Mouse (Mus musculus): Measurements from ENCODE around the gene Defb25. TPM values are rescaled to one million over a fixed set of nuclear protein-coding genes. Genes with fewer than 3 reads are reported as not detected.

Defb25 gene
- not detected in 4 replicates for total RNA-seq (2023)

DNA sequence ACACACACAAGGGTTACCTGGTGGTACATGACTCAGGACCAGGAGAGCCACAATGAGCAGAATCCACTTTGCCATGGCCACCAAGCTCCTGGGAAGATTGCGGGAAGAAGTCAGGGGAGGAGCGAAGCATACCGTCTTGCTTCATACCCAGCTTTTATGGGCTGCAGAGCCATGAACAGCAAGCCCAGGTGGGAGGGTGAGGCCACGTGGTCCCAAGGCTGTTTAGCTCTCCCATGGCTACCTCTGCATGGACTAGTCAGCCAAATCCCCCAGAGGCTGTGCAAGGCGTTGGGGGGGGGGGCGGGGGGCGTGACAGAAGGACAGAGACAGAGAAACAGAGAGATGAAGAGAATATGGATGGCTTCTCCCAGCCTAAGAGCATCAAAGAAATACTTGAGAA, at the start of gene Defb25:
Defb25 (minus strand) TSS at position 101 of the 400 bp plus-strand sequence.

DNA sequence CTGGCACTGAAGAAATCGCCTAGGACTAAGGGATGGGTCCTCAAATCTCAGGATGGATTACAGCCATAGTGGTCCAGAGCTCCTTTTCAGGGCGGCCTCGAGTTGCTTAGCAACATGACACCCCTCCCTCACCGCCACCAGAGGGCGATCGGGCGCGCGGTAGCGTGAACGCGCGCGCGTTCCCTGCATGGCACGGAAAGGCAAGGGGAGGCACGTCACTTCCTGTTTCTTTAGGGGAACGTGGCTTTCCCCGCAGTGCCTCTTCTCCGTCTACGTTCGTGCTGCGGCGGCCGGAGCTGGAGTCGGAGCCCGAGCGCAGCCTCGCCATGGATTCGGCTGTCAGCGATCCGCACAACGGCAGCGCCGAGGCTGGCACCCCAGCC, 46.4 kb upstream of the Defb25 start, which contains the start of gene H13:
H13 (plus strand) TSS at position 206 of the 383 bp plus-strand sequence.

DNA sequence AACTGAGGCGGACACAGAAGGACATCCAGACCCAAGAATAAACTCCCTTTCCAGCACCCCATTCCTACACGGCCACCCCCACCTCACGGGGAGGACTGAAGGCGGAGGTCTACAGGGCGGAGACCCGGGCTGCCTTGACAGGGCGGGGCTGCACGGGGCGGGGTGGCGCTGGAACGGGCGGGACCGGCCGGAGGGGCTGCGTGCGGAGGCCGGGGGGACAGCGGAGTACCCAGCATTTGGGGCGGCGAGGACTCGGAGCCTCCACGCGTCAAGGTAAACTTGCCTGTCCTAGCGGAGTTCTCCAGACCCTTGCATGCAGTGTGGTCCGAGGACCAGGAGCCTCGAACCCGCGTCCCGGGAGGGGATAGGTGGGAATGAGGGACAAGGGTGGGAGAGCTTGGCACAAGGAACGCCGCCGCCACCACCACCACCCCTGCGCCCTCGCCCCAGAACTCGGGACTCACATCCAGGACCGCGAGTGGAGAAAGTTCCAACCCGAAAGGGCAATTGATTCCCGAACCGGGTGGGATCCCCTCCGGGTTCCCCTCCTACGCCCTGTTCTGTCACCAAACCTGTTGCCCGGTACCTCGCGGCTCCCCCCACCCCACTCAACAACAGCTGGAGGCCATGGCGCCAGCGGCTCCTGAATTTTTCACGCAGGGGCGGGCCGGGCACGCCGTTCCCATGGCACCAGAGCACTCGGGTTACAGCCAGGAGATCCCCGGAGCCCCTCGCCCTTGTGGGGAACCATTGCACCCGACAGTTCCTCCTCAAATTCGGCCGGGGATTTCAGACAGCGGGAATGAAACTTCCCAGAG, 4.1 kb upstream of the Defb25 start, which contains the start of gene Rem1:
Rem1 (plus strand) TSS at position 178 of the 818 bp plus-strand sequence.

DNA sequence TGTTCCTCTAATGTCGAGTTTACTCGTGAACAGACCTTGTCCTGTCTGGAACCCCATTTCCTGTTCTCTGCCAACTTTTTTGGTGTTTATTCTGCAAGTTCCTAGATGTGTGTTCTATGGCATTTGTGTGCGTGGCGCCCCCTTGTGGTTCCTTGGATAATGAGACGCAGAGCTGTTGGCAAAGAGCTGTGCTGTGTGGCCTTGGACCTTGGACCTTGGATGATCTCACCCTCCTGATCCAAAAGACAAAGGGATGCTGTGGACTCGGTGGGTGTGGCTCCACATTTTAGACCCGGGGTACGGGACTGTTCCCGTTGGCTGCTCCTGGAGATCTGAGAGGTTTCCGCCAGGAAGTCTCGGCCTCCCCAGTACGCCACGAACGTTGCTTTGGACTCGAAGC, 18.8 kb downstream of the Defb25 start, which contains the start of gene Defb36:
Defb36 (plus strand) TSS at position 271 of the 400 bp plus-strand sequence.

DNA sequence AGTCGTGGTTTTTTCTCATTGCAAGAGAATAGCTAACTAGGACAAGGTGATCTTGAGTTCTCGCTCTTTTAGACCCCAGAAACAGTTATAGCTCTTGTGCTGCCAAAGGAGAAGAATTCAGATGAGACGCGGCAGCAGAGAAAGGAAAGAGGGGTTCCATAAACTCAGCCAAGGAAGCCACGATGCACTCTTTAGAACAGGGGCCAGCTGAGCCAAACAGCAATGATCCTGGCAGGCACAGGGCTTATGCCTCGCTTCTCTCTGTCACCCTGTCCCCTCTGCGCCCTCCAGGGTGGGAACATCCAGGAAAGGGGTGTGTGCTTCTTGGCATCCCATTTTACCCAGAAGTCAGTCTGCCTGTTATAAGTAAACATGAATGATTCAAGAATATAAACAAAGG, 23.6 kb downstream of the Defb25 start, which contains the start of gene Defb45:
Defb45 (minus strand) TSS at position 101 of the 400 bp plus-strand sequence.

DNA sequence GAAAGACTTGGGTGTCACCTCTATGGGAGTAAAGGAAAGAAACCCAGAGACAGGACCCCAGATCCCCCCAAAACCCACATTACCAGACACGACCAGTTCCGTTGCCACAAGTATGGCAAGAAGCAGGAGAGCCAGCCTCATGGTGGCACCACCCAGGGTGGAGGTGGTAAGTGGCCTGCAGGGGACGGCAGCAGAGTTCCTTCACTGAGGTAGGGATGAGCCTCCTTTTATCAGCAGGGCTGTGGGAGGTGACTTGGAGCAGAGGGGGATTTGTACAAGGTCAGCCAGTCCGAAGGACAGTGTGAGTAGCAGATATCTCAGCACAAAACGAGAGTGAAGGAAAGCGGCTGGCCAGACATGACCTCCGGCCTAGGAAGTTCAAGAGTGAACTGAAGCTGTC, 42.7 kb downstream of the Defb25 start, which contains the start of gene Defb19:
Defb19 (minus strand) TSS at position 206 of the 400 bp plus-strand sequence.

Other genes starting within 250 kb of the Defb25 start
- gene Nrsn2, start 246.4 kb downstream of the Defb25 start, total RNA-seq (2023): not detected in 4 replicates
- 1.8 to 3.3 TPM (median 2.6 TPM) in 4 replicates for gene Sox12, start 225.0 kb downstream of the Defb25 start, total RNA-seq (2023)
- 2.9 to 3.5 TPM (median 3.2 TPM) in 4 replicates for gene Zcchc3, start 208.0 kb downstream of the Defb25 start, total RNA-seq (2023)
- 0.53 to 1.5 TPM in 2 of 4 replicates, not detected in the others for gene 6820408C15Rik, start 207.5 kb downstream of the Defb25 start, total RNA-seq (2023)
- not detected in 4 replicates for gene Defb23, start 158.4 kb downstream of the Defb25 start, total RNA-seq (2023)
- not detected in 4 replicates for gene Defb20, start 146.0 kb downstream of the Defb25 start, total RNA-seq (2023)
- gene Defb22, start 132.9 kb downstream of the Defb25 start, total RNA-seq (2023): not detected in 4 replicates
- not detected in 4 replicates for gene Defb26, start 111.4 kb downstream of the Defb25 start, total RNA-seq (2023)
- not detected in 4 replicates for gene Defb28, start 104.8 kb downstream of the Defb25 start, total RNA-seq (2023)
- not detected in 4 replicates for gene Defb29, start 83.0 kb downstream of the Defb25 start, total RNA-seq (2023)
- gene Gm17416, start 53.7 kb downstream of the Defb25 start, total RNA-seq (2023): not detected in 4 replicates
- gene Defb21, start 50.3 kb downstream of the Defb25 start, total RNA-seq (2023): not detected in 4 replicates
- not detected in 4 replicates for gene Defb19, start 42.7 kb downstream of the Defb25 start, total RNA-seq (2023)
- gene Defb45, start 23.7 kb downstream of the Defb25 start, total RNA-seq (2023): not detected in 4 replicates
- not detected in 4 replicates for gene Defb36, start 18.7 kb downstream of the Defb25 start, total RNA-seq (2023)
- not detected in 4 replicates for gene Rem1, start 3.9 kb upstream of the Defb25 start, total RNA-seq (2023)
- gene H13, start 46.4 kb upstream of the Defb25 start, total RNA-seq (2023): 91.4 to 102 TPM (median 99.1 TPM) in 4 replicates
- gene Mcts2, start 64.0 kb upstream of the Defb25 start, total RNA-seq (2023): 19.7 to 26.7 TPM (median 21.4 TPM) in 4 replicates
- 0.81 to 2.2 TPM in 2 of 4 replicates, not detected in the others for gene Id1, start 113.2 kb upstream of the Defb25 start, total RNA-seq (2023)
- not detected in 4 replicates for gene Cox4i2, start 131.1 kb upstream of the Defb25 start, total RNA-seq (2023)
- gene Bcl2l1, start 208.7 kb upstream of the Defb25 start, total RNA-seq (2023): 4.7 to 13.7 TPM (median 7.7 TPM) in 4 replicates
- 1.6 to 3.0 TPM (median 2.0 TPM) in 4 replicates for gene Tpx2, start 224.9 kb upstream of the Defb25 start, total RNA-seq (2023)